Mouse (Mus musculus) natural killer cell, adult 2 months (primary cell): ENCODE results near the gene Fam76b.

Source experiments
- DNase-seq, 2 experiments: peaks; one replicate each; pipeline ENCODE4 v3.0.0; 2022; ENCODE audit warnings: low spot score in 2 of 2

The Fam76b gene

DNA sequence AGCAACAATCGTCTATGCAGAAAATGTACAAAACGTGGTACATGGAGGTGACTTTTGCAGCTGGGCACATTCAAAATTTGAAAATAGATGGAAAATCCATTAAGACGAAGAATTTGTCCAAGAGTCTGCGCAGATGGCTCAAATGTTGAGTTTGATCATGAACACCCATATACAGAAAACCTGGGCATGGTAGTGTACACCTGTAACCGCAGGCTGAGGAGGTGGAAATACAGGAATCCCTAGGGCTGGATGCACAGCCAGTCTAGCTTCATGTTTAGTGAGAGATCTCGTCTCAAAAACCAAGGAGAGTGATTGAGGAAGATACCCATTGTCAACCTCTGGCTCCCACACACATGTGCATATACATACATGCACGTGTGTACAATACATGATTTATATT lies 44.1 kb downstream of the Fam76b start:
- DNase-seq, result no peak

GRCm38 (mm10) chr9:13874359-13874758 lies 46.8 kb downstream of the Fam76b start:
- DNase-seq, result no peak

- no peak for DNase-seq
These were observed 47.8 kb downstream of the Fam76b start for GRCm38 (mm10) chr9:13875340-13875739.

DNA sequence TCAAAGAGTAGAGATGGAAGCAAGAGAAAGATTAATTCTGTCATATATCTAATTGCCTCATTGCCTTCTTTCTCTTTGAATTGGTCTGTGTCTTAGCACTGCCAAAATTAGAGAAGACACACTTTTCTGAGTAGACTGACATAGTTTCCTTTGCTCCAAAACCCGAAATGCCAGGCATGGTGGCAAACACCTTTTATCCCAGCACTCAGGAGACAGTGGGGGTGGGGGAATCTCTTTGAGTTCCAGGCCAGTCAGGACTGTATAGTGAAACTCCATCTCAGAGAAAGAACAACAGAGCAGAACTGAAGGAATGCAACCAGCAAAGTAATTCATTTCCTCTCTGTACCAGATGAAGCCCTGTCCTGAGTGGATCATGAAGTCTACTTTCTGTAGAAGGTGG lies 53.2 kb downstream of the Fam76b start:
- DNase-seq, result no peak

DNA sequence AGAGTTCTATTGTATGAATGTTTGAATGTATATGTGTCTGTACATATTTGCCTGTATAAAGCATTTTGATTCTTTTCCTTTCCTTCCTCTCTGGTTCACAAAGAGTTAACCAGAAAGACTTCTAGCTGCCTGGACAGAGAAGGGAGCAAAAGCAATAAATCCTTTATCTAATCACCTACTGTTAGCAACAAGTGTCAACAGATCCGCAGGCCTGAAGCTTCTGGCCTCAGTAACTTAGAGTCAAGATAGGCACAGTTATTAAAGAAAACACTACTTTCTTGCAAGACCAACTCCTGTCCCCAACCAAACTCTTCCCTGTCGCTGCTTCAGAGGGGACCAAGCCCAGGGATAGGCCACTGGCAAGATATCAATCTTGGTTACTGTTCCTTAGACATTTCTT lies 55.0 kb downstream of the Fam76b start:
- no peak for DNase-seq

DNA sequence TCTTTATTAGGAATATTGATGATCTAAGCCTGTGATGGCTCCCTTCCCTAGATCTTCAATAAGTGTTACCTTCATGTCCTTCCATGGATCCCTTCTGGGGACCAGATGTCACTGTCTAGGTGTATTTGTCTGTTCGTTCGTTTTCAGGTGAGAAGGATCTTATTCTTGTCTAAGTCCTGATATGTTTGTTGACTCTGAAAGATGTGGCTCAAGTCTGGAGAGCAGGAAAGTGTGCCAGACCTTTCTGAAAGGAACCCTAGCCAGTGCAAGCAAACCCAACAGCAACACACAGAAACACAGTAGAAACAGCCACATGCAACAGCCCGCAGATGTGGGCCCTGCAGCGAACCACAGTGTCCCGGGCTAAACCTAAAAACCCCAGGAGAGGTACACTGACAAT lies 61.5 kb downstream of the Fam76b start:
- no peak for DNase-seq

DNA sequence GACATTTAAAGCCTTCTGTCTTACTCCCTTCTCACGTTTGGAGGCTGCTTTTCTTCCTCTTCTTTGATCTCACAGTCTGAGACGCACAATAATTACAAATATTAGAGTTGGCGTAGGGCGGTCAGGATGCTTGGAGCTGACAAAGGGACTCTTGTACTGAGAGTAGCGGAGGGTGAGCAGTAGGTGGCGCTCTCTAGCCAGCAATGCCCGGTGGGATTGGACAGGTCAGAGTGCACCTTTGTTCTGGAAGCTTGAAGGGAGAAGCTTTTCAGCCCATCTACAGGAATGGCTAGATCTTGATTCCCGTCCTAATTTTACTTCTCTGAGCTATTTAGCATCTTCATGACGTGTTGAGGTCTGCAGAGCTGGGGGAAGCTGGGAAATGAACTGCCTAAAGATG lies 62.1 kb downstream of the Fam76b start:
- peak; percentile 21 to 63 for DNase-seq

DNA sequence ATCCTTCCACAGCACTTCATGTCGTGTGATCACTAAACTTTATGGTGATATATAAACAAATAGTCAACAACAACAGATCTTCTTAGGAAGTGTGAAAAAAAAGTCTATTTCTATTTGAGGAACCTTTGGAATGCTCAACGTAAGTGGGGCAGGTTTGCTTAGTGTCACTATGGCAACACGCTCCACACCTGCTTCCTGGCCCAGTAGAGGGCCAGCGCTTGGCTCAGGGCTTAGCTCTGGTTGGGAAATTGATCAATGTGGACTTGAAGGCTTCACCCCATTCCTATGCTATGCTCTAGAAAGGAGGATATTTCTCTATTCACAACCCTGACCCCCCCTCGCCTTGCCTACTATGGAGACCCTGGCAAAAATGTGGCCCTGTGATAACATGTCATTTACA lies 62.7 kb downstream of the Fam76b start:
- DNase-seq, result no peak

DNA sequence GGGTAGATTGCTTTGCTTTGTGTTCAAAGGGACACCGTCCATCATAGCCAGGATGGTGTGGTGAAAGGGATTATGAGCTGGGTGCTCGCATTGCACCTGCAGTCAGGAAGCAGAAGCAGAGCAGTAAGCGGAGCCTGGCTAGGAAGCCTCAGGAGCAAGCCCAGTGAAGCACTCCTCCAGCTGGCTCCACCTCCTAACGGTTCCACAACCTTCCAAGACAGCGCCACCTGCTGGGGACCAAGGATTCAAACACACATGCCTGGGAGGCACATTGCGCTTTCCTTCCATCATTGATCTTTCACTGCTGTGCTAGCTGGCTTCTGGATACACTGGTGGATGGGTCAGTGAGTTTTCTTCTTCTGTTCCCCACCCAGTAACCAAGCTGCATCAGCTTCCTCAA lies 64.4 kb downstream of the Fam76b start:
- DNase-seq, result no peak

DNA sequence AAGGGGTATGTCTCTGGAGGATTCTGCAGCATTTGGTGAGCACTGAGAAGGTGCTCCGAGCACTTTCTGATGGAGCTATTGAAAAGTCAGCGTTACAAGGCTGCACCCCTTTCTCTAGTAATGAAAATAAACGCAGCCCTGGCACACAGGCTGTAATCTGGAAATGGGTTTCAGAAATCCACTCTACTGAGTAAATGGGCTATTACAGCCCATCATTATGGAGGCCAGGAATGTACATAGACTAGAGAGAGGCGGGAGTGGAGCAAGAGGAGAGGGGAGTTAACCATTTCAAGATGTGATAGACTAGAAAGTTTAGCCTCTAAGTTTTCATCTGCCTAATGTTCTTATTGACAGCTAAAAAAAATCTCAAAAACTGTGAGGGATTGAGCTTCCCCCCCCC lies 65.5 kb downstream of the Fam76b start:
- DNase-seq, result no peak

DNA sequence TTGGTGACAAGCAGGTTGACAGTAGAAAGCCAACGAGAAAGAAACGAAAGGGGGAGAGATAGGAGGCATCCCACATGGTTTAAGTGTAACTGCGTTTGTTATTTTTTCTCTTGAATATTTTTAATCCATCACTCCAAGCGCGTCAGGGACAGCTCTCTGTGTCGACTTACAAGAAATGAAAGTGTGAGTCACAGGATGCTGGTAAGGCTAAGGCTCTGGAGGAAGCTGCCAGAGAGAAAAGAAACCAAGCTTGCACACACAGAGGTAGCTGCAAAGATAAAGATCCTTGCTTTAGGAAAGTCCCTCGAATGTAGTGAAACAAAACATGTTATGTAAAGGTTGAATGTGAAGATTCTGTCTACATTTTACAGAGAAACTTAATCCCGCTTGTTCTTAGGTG lies 67.0 kb downstream of the Fam76b start:
- peak; percentile 10 to 19 for DNase-seq

DNA sequence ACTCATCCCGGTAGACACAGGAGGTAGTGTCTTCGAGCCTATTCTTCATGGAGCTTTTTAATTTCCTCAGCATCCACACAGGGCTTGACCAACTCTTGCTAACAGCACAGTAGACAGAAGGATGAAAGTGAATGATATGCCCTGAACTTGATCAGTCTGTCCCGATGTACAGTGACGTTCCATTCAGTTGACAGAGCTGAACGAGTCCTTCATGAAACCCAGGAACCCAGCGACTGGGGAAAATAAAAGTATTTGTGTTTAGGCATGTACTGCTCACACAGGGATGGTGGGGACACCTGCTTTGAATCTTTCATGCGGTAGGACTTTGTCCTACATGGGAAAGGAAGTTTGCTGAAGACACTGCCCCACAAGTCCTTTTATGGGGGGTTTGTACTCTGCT lies 67.4 kb downstream of the Fam76b start:
- DNase-seq, result peak in 1 of 2 experiments; percentile 3

- DNase-seq, result no peak
These were observed 68.5 kb downstream of the Fam76b start for GRCm38 (mm10) chr9:13896055-13896454.

DNA sequence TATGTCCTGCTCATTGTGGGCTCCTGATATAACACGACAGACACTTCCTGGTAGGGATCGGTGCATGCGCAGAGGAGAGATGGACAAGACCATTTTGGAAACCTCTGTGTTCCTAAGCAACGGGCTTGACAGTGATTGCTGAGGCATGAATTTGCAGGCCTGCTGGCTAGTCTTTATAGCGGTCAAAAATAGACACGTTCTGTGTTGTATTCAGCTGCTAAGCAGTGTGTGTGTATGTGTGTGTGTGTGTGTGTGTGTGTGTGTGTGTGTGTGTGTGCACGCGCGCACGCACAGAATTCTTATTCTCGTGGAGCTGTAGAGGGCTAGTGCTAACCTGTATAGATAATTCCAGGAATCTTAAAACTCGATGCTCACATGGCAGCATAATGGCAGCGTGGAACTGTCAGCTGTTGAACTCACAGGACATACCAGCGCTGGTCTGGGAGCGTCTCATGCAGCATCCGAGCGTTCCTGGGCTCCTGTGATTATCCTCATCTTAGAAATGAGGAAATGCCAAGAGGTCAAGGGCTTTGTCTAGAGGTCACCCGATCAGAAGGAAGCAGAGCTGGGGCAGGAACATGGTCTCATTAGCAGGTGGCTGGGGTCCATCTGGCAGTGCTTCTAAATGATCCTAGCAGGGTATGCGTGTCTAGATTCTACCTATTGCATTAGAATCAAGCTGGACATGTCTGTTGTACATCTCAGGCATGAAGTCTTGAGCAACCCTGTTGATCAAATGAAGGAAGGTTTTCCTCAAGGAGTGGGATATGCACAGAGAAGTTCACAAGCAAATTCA lies 71.2 kb downstream of the Fam76b start:
- DNase-seq, result no peak

GRCm38 (mm10) chr9:13902030-13902429 lies 74.5 kb downstream of the Fam76b start:
- DNase-seq, result no peak

DNA sequence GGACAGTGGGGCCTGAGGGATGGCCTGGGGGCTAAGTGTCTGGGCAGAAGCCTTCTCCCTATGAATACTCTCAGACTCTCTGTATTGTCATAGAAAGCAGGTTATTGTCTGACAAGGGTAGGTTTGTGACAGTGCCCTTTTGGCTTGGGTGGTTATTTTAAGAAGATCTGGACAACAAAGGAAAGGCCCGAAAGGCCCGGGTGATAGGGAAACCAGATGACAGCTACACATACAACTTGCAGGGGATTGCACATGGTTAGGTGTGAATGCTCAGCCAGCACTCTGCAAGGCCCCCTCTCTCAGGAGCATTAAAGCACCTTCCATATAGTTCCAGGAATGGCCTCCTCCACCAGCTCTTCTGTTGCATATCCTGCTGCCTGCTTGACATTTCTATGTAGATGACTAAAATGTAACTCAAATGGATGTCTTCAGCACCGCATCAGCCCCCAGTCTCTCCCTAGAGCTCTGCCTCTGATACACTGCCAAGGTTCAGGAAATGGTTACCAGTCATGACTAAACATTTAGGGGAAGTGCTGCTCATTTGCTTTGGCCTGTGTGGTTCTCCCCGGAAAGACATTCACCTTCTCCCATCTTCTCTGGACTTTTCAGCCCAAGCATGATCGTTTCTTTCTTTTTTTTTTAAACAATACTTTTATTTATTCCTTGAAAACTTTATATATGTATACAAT lies 76.7 kb downstream of the Fam76b start:
- DNase-seq, result no peak
